Mouse (Mus musculus) lung, embryonic 14.5 days (tissue): ENCODE results near the gene Sectm1b. TPM values are rescaled to one million over a fixed set of nuclear protein-coding genes. Genes with fewer than 3 reads are reported as not detected.
A peak's percentile ranks its signal among the peaks of the same experiment; 100 is the strongest.
"Not testable (repeated sequence)": the region's sequence is repeated elsewhere in the genome, so short reads cannot be mapped to it uniquely, and the experiment has no call there.

Experiments
- ATAC-seq: fragments of 200-750 bp; cut with Nextera tagmentation; 2 replicates; pipeline ENCODE4 v1.8.0; 2017; ENCODE audit warnings: mild to moderate bottlenecking, moderate TSS enrichment, moderate library complexity; ENCODE audit not compliant: insufficient read depth
- DNase-seq: peaks from one replicate; pipeline ENCODE4 v3.0.0-alpha.2; 2015
- H3K27ac ChIP-seq: fragments of 300-500 bp; sonication (generic); 2 replicates; pipeline ENCODE4 v1.5.1; 2014; ENCODE audit warnings: low read depth, mild to moderate bottlenecking, moderate library complexity
- H3K27me3 ChIP-seq: fragments of 300-500 bp; sonication (generic); 2 replicates; pipeline ENCODE4 v1.6.1; 2014; ENCODE audit warnings: low read length, control low read depth; ENCODE audit not compliant: insufficient read depth
- H3K36me3 ChIP-seq: fragments of 300-500 bp; sonication (generic); 2 replicates; pipeline ENCODE4 v1.6.1; 2014; ENCODE audit warnings: control low read depth; ENCODE audit not compliant: insufficient read depth
- H3K4me1 ChIP-seq: fragments of 300-500 bp; sonication (generic); 2 replicates; pipeline ENCODE4 v1.6.1; 2014; ENCODE audit warnings: antibody characterized with exemption, control low read depth; ENCODE audit not compliant: insufficient read depth
- H3K4me2 ChIP-seq: fragments of 300-500 bp; sonication (generic); 2 replicates; pipeline ENCODE4 v1.6.1; 2014; ENCODE audit warnings: mild to moderate bottlenecking
- H3K4me3 ChIP-seq: fragments of 300-500 bp; sonication (generic); 2 replicates; pipeline ENCODE4 v1.5.1; 2014; ENCODE audit warnings: low read depth, low read length
- H3K9ac ChIP-seq: fragments of 300-500 bp; sonication (generic); 2 replicates; pipeline ENCODE4 v1.6.1; 2014
- H3K9me3 ChIP-seq: fragments of 300-500 bp; sonication (generic); 2 replicates; pipeline ENCODE4 v1.6.1; 2016; ENCODE audit warnings: low read depth, low read length, control low read depth
- CTCF ChIP-seq: IDR thresholded peaks from 2 replicates; pipeline ENCODE4 v1.5.1; 2016; ENCODE audit warnings: antibody characterized with exemption, low read depth
- WGBS: fragments of 180-500 bp; shearing (Covaris S2); extraction: QIAGEN DNeasy Blood & Tissue Kit; methylation state at CpG from one replicate; pipeline ENCODE4 v1.1.7; 2014; 5-methylcytosine and 5-hydroxymethylcytosine counted together
- polyA plus RNA-seq: library from polyadenylated mRNA; unstranded; fragments of >200 nt; fragmentation: Nextera tagmentation; extraction: Ambion mirVana; gene quantifications from 2 replicates; pipeline ENCODE4 v1.2.1, GENCODE M21; 2014

The Sectm1b gene
- polyA plus RNA-seq, 1 experiment from 2014 or later: not detected

GRCm38 (mm10) chr11:121067895-121068294, 4.5 kb upstream of the Sectm1b start:
- Histone ChIP-seq H3K4me1 (no peaks in the 10 kb centered on the region), H3K27me3 (no peaks in the 10 kb centered on the region), H3K9ac (no peak overlapping the region), H3K27ac (no peak overlapping the region), H3K36me3 (no peaks in the 10 kb centered on the region), H3K9me3 (no peaks in the 10 kb centered on the region), H3K4me3 (no peak overlapping the region), H3K4me2 (no peak overlapping the region)
- TF ChIP-seq CTCF: no peak
- DNase-seq (no peak), ATAC-seq (no peak)
- 97% methylated on average over 2 of the region's 2 CpGs for WGBS

- ATAC-seq: no peak
- Histone ChIP-seq H3K4me1 (no peaks in the 10 kb centered on the region), H3K27ac (no peak overlapping the region), H3K36me3 (no peaks in the 10 kb centered on the region), H3K9me3 (no peaks in the 10 kb centered on the region), H3K9ac (no peak overlapping the region), H3K27me3 (no peaks in the 10 kb centered on the region), H3K4me3 (no peak overlapping the region), H3K4me2 (no peak overlapping the region)
- WGBS: 58% methylated on average over 3 of the region's 3 CpGs
- peak; percentile 34 for DNase-seq
- peak; percentile 39 for TF ChIP-seq CTCF
Measured at GRCm38 (mm10) chr11:121064197-121064596, 828 bp upstream of the Sectm1b start.

GRCm38 (mm10) chr11:121061615-121062014, 1.8 kb downstream of the Sectm1b start:
- DNase-seq (peak; percentile 76), ATAC-seq (no peak)
- Histone ChIP-seq H3K27me3 (no peaks in the 10 kb centered on the region), H3K4me2 (no peak overlapping the region), H3K9me3 (no peaks in the 10 kb centered on the region), H3K36me3 (no peaks in the 10 kb centered on the region), H3K27ac (0 out of 2 replicates have a peak overlapping the region, but pooled peaks have one; percentile 16), H3K4me1 (no peaks in the 10 kb centered on the region), H3K4me3 (no peak overlapping the region), H3K9ac (no peak overlapping the region)
- 43% methylated on average over 8 of the region's 8 CpGs for WGBS
- no peak for TF ChIP-seq CTCF

- not testable (repeated sequence) for H3K4me2 ChIP-seq, H3K27me3 ChIP-seq, H3K4me1 ChIP-seq, H3K36me3 ChIP-seq, H3K9me3 ChIP-seq, H3K27ac ChIP-seq, H3K9ac ChIP-seq, H3K4me3 ChIP-seq, ATAC-seq, DNase-seq
- 90% methylated on average over 6 of the region's 6 CpGs for WGBS
Measured at GRCm38 (mm10) chr11:121060401-121061067, 2.8 kb downstream of the Sectm1b start.

- Histone ChIP-seq H3K36me3 (no peaks in the 10 kb centered on the region), H3K4me1 (no peaks in the 10 kb centered on the region), H3K9me3 (no peaks in the 10 kb centered on the region), H3K9ac (no peak overlapping the region), H3K4me2 (no peak overlapping the region), H3K4me3 (no peak overlapping the region), H3K27ac (no peak overlapping the region), H3K27me3 (no peaks in the 10 kb centered on the region)
- TF ChIP-seq CTCF: no peak
- WGBS: 81% methylated on average over 4 of the region's 4 CpGs
- DNase-seq (no peak), ATAC-seq (no peak)
Measured at GRCm38 (mm10) chr11:121059471-121059870, 3.9 kb downstream of the Sectm1b start.

- no peaks in the 10 kb centered on the region for H3K36me3 ChIP-seq
- WGBS: 86% methylated on average over 4 of the region's 4 CpGs
- H3K27me3 ChIP-seq: no peaks in the 10 kb centered on the region
- no peak for ATAC-seq
- H3K9me3 ChIP-seq: no peaks in the 10 kb centered on the region
- no peak overlapping the region for H3K4me3 ChIP-seq
- no peak overlapping the region for H3K27ac ChIP-seq
- no peak for DNase-seq
- no peak overlapping the region for H3K4me2 ChIP-seq
- no peak for TF ChIP-seq CTCF
- H3K4me1 ChIP-seq: no peaks in the 10 kb centered on the region
- H3K9ac ChIP-seq: no peak overlapping the region
Measured at GRCm38 (mm10) chr11:121058956-121059355, 4.4 kb downstream of the Sectm1b start.

- no peak for TF ChIP-seq CTCF
- H3K4me2 ChIP-seq: no peak overlapping the region
- H3K9me3 ChIP-seq: no peaks in the 10 kb centered on the region
- no peaks in the 10 kb centered on the region for H3K4me1 ChIP-seq
- no peak for DNase-seq
- no peak overlapping the region for H3K4me3 ChIP-seq
- 69% methylated on average over 5 of the region's 5 CpGs for WGBS
- no peak overlapping the region for H3K27ac ChIP-seq
- no peaks in the 10 kb centered on the region for H3K27me3 ChIP-seq
- no peak overlapping the region for H3K9ac ChIP-seq
- ATAC-seq: no peak
- H3K36me3 ChIP-seq: no peaks in the 10 kb centered on the region
Measured at GRCm38 (mm10) chr11:121058122-121058521, 5.2 kb downstream of the Sectm1b start.
